8 mouse cellular contexts compared by ENCODE assay signal in genomic region chr14:57093029-57093428, GRCm38 (mm10). TPM values are rescaled to one million over a fixed set of nuclear protein-coding genes. Genes with fewer than 3 reads are reported as not detected.
DNase-seq lines count a peak whose midpoint lies in the region; ATAC-seq and TF ChIP-seq lines count a peak whose summit lies in the region.

No protein-coding gene starts in this region.

- no peak for TF ChIP-seq POLR2A in kidney, adult 2 months (IDR thresholded peaks at IDR 0.05; ENCODE audit: low read depth, low read length)

- TF ChIP-seq CTCF in kidney, adult 2 months (conservative IDR thresholded peaks at IDR 0.05; ENCODE audit: insufficient read depth, insufficient read length, low read depth, low read length), result peak; percentile 82
- peak; percentile 77 for TF ChIP-seq CTCF in liver, postnatal 0 days (IDR thresholded peaks at IDR 0.05; ENCODE audit: low read depth)
- peak; percentile 79 for TF ChIP-seq CTCF in stomach, postnatal 0 days (IDR thresholded peaks at IDR 0.05; ENCODE audit: low read depth)

- peaks cover 6% of the 10 kb centered on the region for H3K4me1 ChIP-seq in kidney, adult 2 months (ENCODE audit: control insufficient read depth, insufficient read depth, low read length)
- no peaks in the 10 kb centered on the region; the same call in 1 of the 2 replicates for H3K4me1 ChIP-seq in kidney, embryonic 15.5 days
- H3K4me1 ChIP-seq in liver, postnatal 0 days (ENCODE audit: insufficient read depth), result peaks cover 8% of the 10 kb centered on the region
- H3K4me1 ChIP-seq in stomach, postnatal 0 days (replicated peaks; ENCODE audit: control insufficient read depth, insufficient read depth), result no peaks in the 10 kb centered on the region

- no peak overlapping the region for H3K9ac ChIP-seq in kidney, embryonic 15.5 days
- no peak overlapping the region for H3K9ac ChIP-seq in liver, postnatal 0 days (replicated peaks)
- H3K9ac ChIP-seq in stomach, postnatal 0 days (ENCODE audit: low read length), result no peak overlapping the region

- no peak overlapping the region for H3K4me2 ChIP-seq in kidney, embryonic 15.5 days
- no peak overlapping the region for H3K4me2 ChIP-seq in liver, postnatal 0 days (ENCODE audit: low read depth, low read length)
- H3K4me2 ChIP-seq in stomach, postnatal 0 days (replicated peaks; ENCODE audit: low read depth), result no peak overlapping the region

- no peak for TF ChIP-seq EP300 in liver, postnatal 0 days (IDR thresholded peaks at IDR 0.05; ENCODE audit: low read depth)
- TF ChIP-seq EP300 in stomach, postnatal 0 days (optimal IDR thresholded peaks at IDR 0.05), result no peak

- ATAC-seq in kidney, embryonic 15.5 days (replicated peaks; ENCODE audit: low FRiP score), result no peak
- ATAC-seq in inflammation-experienced regulatory T-cells, adult 6 months, result peak; percentile 64
- peak; percentile 13; the same call in 1 of the 2 replicates for ATAC-seq in liver, postnatal 0 days
- ATAC-seq in stomach, postnatal 0 days (ENCODE audit: low FRiP score, low TSS enrichment), result no peak; the same call in 1 of the 2 replicates

- peak; percentile 80 for DNase-seq in kidney, adult 2 months
- DNase-seq in Muller cell, postnatal 12 days (ENCODE audit: inconsistent ontology term), result peak; percentile 11
- peak; percentile 49 for DNase-seq in c-Kit-positive CD71-positive TER-119-negative erythroid progenitor cells, embryonic 14.5 days (ENCODE audit: low read depth)
- peak; percentile 61 for DNase-seq in liver, postnatal 0 days
- peak; percentile 61 for DNase-seq in stomach, postnatal 0 days (ENCODE audit: low spot score)
- DNase-seq in spleen, postnatal 36 days (ENCODE audit: low spot score in 2 of 2), result no peak

- H3K27me3 ChIP-seq in kidney, adult 2 months (replicated peaks; ENCODE audit: control insufficient read depth, insufficient read depth, low read length), result no peaks in the 10 kb centered on the region
- H3K27me3 ChIP-seq in kidney, embryonic 15.5 days, result no peaks in the 10 kb centered on the region; the same call in 1 of the 2 replicates
- no peaks in the 10 kb centered on the region for H3K27me3 ChIP-seq in liver, postnatal 0 days (ENCODE audit: insufficient read depth, low read length)
- no peaks in the 10 kb centered on the region for H3K27me3 ChIP-seq in stomach, postnatal 0 days (ENCODE audit: control insufficient read depth, insufficient read depth, low read length)

- no peaks in the 10 kb centered on the region for H3K36me3 ChIP-seq in kidney, adult 2 months (ENCODE audit: control insufficient read depth, insufficient read depth, low read length)
- H3K36me3 ChIP-seq in kidney, embryonic 15.5 days, result no peaks in the 10 kb centered on the region
- no peaks in the 10 kb centered on the region for H3K36me3 ChIP-seq in liver, postnatal 0 days (replicated peaks; ENCODE audit: insufficient read depth, low read length)
- H3K36me3 ChIP-seq in stomach, postnatal 0 days (ENCODE audit: control insufficient read depth, insufficient read depth, low read length), result no peaks in the 10 kb centered on the region

- H3K27ac ChIP-seq in kidney, adult 2 months (ENCODE audit: insufficient read depth, low read depth, low read length), result no peak overlapping the region
- no peak overlapping the region for H3K27ac ChIP-seq in kidney, embryonic 15.5 days
- no peak overlapping the region for H3K27ac ChIP-seq in liver, postnatal 0 days (ENCODE audit: low read depth)
- H3K27ac ChIP-seq in stomach, postnatal 0 days (replicated peaks), result no peak overlapping the region

- no peaks in the 10 kb centered on the region for H3K9me3 ChIP-seq in kidney, embryonic 15.5 days (replicated peaks)
- no peaks in the 10 kb centered on the region for H3K9me3 ChIP-seq in liver, postnatal 0 days (ENCODE audit: low read length)
- H3K9me3 ChIP-seq in stomach, postnatal 0 days (ENCODE audit: control insufficient read depth, low read length), result no peaks in the 10 kb centered on the region

- 7% methylated on average over 8 of the region's 8 CpGs for WGBS in kidney, adult 2 months
- WGBS in kidney, embryonic 15.5 days, result 9% methylated on average over 8 of the region's 8 CpGs
- WGBS in liver, postnatal 0 days (ENCODE audit: insufficient replicate concordance), result 3% methylated on average over 8 of the region's 8 CpGs
- 6% methylated on average over 7 of the region's 8 CpGs for WGBS in stomach, postnatal 0 days

- H3K4me3 ChIP-seq in kidney, adult 2 months (ENCODE audit: insufficient read depth, low read depth, low read length), result no peak overlapping the region
- H3K4me3 ChIP-seq in kidney, embryonic 15.5 days (replicated peaks), result no peak overlapping the region
- H3K4me3 ChIP-seq in liver, postnatal 0 days (ENCODE audit: low read depth, low read length), result no peak overlapping the region
- H3K4me3 ChIP-seq in stomach, postnatal 0 days (ENCODE audit: low read depth, low read length), result no peak overlapping the region

RNA-seq across cellular contexts. Expression of gene Gjb2, which starts 11.5 kb away (rescaled TPM):
- 76.9 and 81.3 TPM in 2 replicates for polyA plus RNA-seq in kidney, adult 2 months (2012; rRNA removed)
- 4.5 and 5.1 TPM in 2 replicates for polyA plus RNA-seq in kidney, embryonic 15.5 days (2015; fragmentation: Nextera tagmentation; extraction: Ambion mirVana)
- polyA plus RNA-seq in inflammation-experienced regulatory T-cells, adult 6 months (2017; shearing (Covaris generic)), result 1 to 10 TPM; 4.3 to 5.1 (median 4.5) TPM
- 104 and 135 TPM in 2 replicates for polyA plus RNA-seq in liver, postnatal 0 days (2015; fragmentation: Nextera tagmentation; extraction: Ambion mirVana)
- 77.8 and 78.1 TPM in 2 replicates for polyA plus RNA-seq in stomach, postnatal 0 days (2015; fragmentation: Nextera tagmentation; extraction: Ambion mirVana)

RNA-seq across cellular contexts. Expression of gene Gm4491, which starts 22.7 kb away (rescaled TPM):
- not detected in 2 replicates for polyA plus RNA-seq in kidney, adult 2 months (2012; rRNA removed)
- polyA plus RNA-seq in kidney, embryonic 15.5 days (2015; fragmentation: Nextera tagmentation; extraction: Ambion mirVana), result not detected in 2 replicates
- not detected for polyA plus RNA-seq in inflammation-experienced regulatory T-cells, adult 6 months (2017; shearing (Covaris generic))
- polyA plus RNA-seq in liver, postnatal 0 days (2015; fragmentation: Nextera tagmentation; extraction: Ambion mirVana), result not detected in 2 replicates
- polyA plus RNA-seq in stomach, postnatal 0 days (2015; fragmentation: Nextera tagmentation; extraction: Ambion mirVana), result not detected in 2 replicates

RNA-seq across cellular contexts. Expression of gene Gja3, which starts 35.1 kb away (rescaled TPM):
- polyA plus RNA-seq in kidney, adult 2 months (2012; rRNA removed), result 1.0 and 1.3 TPM in 2 replicates
- polyA plus RNA-seq in kidney, embryonic 15.5 days (2015; fragmentation: Nextera tagmentation; extraction: Ambion mirVana), result 13.1 and 15.1 TPM in 2 replicates
- polyA plus RNA-seq in inflammation-experienced regulatory T-cells, adult 6 months (2017; shearing (Covaris generic)), result not detected
- polyA plus RNA-seq in liver, postnatal 0 days (2015; fragmentation: Nextera tagmentation; extraction: Ambion mirVana), result 0.07 TPM in 1 of 2 replicates, not detected in the other
- polyA plus RNA-seq in stomach, postnatal 0 days (2015; fragmentation: Nextera tagmentation; extraction: Ambion mirVana), result 0.05 and 0.23 TPM in 2 replicates

RNA-seq across cellular contexts. Expression of gene Gjb6, which starts 40.4 kb away (rescaled TPM):
- 0.09 and 0.34 TPM in 2 replicates for polyA plus RNA-seq in kidney, adult 2 months (2012; rRNA removed)
- polyA plus RNA-seq in kidney, embryonic 15.5 days (2015; fragmentation: Nextera tagmentation; extraction: Ambion mirVana), result 0.44 and 0.52 TPM in 2 replicates
- polyA plus RNA-seq in inflammation-experienced regulatory T-cells, adult 6 months (2017; shearing (Covaris generic)), result not detected
- 0.11 TPM in 1 of 2 replicates, not detected in the other for polyA plus RNA-seq in liver, postnatal 0 days (2015; fragmentation: Nextera tagmentation; extraction: Ambion mirVana)
- 21.3 and 24.3 TPM in 2 replicates for polyA plus RNA-seq in stomach, postnatal 0 days (2015; fragmentation: Nextera tagmentation; extraction: Ambion mirVana)

Comparison
In these comparisons a context has a peak if more than half of its experiments do, and no peak if none do; other contexts are left out.
1. RNA of gene Gjb2, which starts 11.5 kb away (polyA plus RNA-seq): 104 to 135 TPM in liver, postnatal 0 days, 77.8 to 78.1 TPM in stomach, postnatal 0 days and 76.9 to 81.3 TPM in kidney, adult 2 months; 4.5 to 5.1 TPM in kidney, embryonic 15.5 days and 4.3 to 5.1 TPM in inflammation-experienced regulatory T-cells, adult 6 months; every median in the first group is over 10 times any median in the second.
2. DNase-seq: peak in kidney, adult 2 months (single experiment), Muller cell, postnatal 12 days (single experiment), c-Kit-positive CD71-positive TER-119-negative erythroid progenitor cells, embryonic 14.5 days (single experiment), liver, postnatal 0 days (single experiment) and stomach, postnatal 0 days (single experiment); none in spleen, postnatal 36 days (0 of 2).
3. ATAC-seq: peak in inflammation-experienced regulatory T-cells, adult 6 months (single experiment) and liver, postnatal 0 days (single experiment); none in kidney, embryonic 15.5 days (single experiment) and stomach, postnatal 0 days (single experiment).
4. Peak in every context shown above with its lines, with median percentiles within 50 percentile points of each other: CTCF ChIP-seq.